Mouse (Mus musculus): ENCODE data around the gene Las1l.

DNA sequence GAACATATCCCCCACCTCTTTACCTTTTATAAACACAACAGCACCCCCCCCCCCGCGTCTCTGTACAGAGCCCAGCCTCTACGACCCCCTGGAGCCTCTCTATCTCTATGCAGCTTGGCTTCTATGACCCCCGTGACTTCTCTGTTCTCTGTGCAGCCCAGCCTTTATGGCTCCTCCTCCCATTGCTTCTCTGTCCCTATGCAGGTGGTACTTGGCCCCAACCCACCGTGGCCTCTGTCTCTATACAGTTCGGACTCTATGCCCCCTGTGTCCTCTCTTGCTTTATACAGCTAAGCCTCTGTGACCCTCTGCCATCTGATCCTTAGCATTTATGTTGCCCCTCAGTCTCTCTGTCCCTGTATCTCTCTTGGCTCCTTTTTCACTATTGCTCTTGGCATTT is 12.4 kb upstream of the Las1l start:
- no peak for TF ChIP-seq CTCF (conservative IDR thresholded peaks at IDR 0.05; ENCODE audit: insufficient read depth, insufficient read length, low read depth, low read length)
- TF ChIP-seq POLR2A (IDR thresholded peaks at IDR 0.05; ENCODE audit: low read depth, low read length): no peak

All from kidney, adult 2 months (tissue).